Mouse (Mus musculus) cerebellum, adult 2 months (tissue): Measurements from ENCODE around the gene Prok1.

Experiments
- CTCF ChIP-seq: fragments of 200-500 bp; IDR thresholded peaks from 2 replicates; pipeline ENCODE4 v1.5.1; 2011; ENCODE audit warnings: low read depth, mild to moderate bottlenecking, control low read depth, low read length, moderate library complexity, borderline replicate concordance; ENCODE audit not compliant: insufficient read depth
- POLR2A ChIP-seq: fragments of 200-500 bp; IDR thresholded peaks from 2 replicates; pipeline ENCODE4 v1.6.1; 2011; ENCODE audit warnings: low read length, control low read depth, borderline replicate concordance; ENCODE audit not compliant: insufficient read depth

DNA sequence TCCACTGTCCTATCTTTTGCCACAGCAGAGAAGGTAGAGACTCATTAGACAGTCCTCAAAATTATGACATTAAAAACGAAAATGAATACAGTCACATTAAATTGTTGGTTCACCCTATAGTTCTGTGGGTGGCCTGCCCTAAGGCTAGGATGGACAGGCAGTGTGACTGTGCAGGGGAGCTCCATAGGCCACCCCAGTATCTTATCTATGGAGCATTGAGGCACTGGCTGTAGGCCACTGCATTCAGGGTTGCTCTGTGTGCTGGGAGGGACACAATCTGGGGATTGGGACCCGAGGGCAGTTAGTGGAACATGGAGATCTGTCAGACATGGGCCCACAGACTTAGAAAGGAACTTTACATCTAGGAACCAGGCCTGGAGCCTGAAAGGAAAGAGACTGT is 5.6 kb downstream of the Prok1 start:
- TF ChIP-seq CTCF: no peak
- no peak for TF ChIP-seq POLR2A
